Mouse (Mus musculus) forebrain, embryonic 10.5 days (tissue): ENCODE data around the gene Rtn4rl1. TPM values are rescaled to one million over a fixed set of nuclear protein-coding genes. Genes with fewer than 3 reads are reported as not detected.
"Not testable (repeated sequence)": the region's sequence is repeated elsewhere in the genome, so short reads cannot be mapped to it uniquely, and the experiment has no call there.

Experiments
- DNase-seq: peaks from one replicate; pipeline ENCODE4 v3.0.0-alpha.2; 2017; ENCODE audit warnings: low spot score; ENCODE audit errors: extremely low spot score
- H3K27ac ChIP-seq: fragments of 300-500 bp; sonication (generic); 2 replicates; pipeline ENCODE4 v1.5.1; 2016; ENCODE audit warnings: mild to moderate bottlenecking
- H3K27me3 ChIP-seq: fragments of 300-500 bp; sonication (generic); 2 replicates; pipeline ENCODE4 v1.6.1; 2016; ENCODE audit warnings: mild to moderate bottlenecking; ENCODE audit not compliant: poor library complexity, severe bottlenecking
- H3K36me3 ChIP-seq: fragments of 300-500 bp; sonication (generic); replicated peaks from 2 replicates; pipeline ENCODE4 v1.6.1; 2016; ENCODE audit warnings: mild to moderate bottlenecking, moderate library complexity
- H3K4me1 ChIP-seq: fragments of 300-500 bp; sonication (generic); 2 replicates; pipeline ENCODE4 v1.6.1; 2016
- H3K4me3 ChIP-seq: fragments of 300-500 bp; sonication (generic); 2 replicates; pipeline ENCODE4 v1.5.1; 2016; ENCODE audit warnings: mild to moderate bottlenecking, moderate library complexity
- H3K9me3 ChIP-seq: fragments of 300-500 bp; sonication (generic); 2 replicates; pipeline ENCODE4 v1.6.1; 2016; ENCODE audit warnings: mild to moderate bottlenecking, moderate library complexity
- WGBS: fragments of 180-500 bp; shearing (Covaris S2); methylation state at CpG from one replicate; pipeline ENCODE4 v1.1.7; 2016; 5-methylcytosine and 5-hydroxymethylcytosine counted together
- polyA plus RNA-seq: library from polyadenylated mRNA; unstranded; fragments of >200 nt; fragmentation: Nextera tagmentation; extraction: Ambion mirVana; gene quantifications from 2 replicates; pipeline ENCODE4 v1.2.1, GENCODE M21; 2016

Gene Rtn4rl1
- polyA plus RNA-seq, 1 experiment from 2014 or later = 1.1 TPM

DNA sequence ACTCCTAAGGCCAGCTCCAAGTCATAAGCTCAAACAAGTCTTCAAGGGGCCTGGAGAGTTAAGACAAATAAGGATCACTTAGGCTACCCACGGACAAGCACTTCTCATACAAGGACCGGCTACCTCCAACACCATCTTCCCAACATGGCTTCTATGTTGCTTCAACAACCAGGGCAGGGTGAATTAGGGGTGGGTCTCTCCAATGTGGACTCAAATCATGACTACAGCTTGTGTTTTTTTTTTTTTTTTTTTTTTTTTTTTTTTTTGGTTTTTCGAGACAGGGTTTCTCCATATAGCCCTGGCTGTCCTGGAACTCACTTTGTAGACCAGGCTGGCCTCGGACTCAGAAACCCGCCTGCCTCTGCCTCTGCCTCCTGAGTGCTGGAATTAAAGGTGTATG lies 102.0 kb downstream of the Rtn4rl1 start:
- peaks cover 15% of the 10 kb centered on the region for H3K36me3 ChIP-seq
- H3K9me3 ChIP-seq, DNase-seq, H3K4me3 ChIP-seq, H3K27ac ChIP-seq: not testable (repeated sequence)
- H3K27me3 ChIP-seq = peaks cover 40% of the 10 kb centered on the region
- H3K4me1 ChIP-seq = peaks cover 40% of the 10 kb centered on the region
- WGBS = 89% methylated on average over 5 of the region's 5 CpGs

DNA sequence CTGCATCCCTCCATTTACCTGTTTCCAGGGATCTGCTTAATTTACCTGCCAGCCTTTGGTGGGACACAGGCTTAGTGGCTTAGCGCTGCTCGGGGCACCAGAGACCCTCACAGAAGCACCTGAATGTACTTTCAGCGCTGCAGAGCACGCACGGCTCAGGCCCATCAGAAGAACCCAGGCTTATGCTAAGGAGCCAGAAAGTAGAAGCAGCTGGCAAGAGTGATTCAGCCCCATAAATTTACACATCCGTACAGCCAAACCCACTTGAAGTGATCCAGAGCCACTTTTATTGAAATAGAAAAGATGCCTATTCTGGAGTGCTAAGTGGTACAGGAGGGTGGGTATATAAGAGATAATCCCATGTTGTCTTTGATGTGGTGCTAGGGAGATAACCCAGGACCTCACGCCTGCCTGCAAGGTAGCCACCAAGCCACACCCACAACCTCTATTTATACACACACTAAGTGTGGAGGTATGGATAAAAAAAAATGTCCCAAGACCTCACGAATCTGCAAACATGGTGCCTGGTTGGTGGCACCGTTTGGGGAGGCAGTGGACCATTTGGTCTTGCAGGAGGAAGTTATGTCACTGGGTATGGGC lies 102.9 kb downstream of the Rtn4rl1 start:
- WGBS = 86% methylated on average over 9 of the region's 9 CpGs
- Histone ChIP-seq H3K27ac (no peak overlapping the region), H3K4me3 (no peak overlapping the region), H3K36me3 (peaks cover 25% of the 10 kb centered on the region), H3K9me3 (no peaks in the 10 kb centered on the region), H3K27me3 (peaks cover 34% of the 10 kb centered on the region), H3K4me1 (peaks cover 32% of the 10 kb centered on the region)
- DNase-seq = no peak

DNA sequence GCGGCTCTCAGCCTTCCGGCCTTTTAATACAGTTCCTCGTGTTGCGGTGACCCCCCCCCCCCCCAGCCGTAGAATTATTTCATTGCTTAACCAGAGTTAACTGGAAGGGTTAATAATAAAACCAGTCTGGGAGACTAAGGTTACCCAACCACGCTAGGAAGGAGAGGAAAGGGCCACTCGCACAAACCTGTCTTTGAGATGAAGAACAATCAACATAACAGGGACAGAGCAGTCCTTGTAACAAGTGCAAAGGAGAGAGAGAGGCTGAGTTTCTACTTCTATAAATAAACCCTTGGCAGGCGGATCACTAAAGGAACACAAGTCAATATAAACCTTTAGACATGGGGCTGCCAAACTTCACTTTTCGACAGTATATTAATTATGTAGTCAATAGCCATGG lies 104.0 kb downstream of the Rtn4rl1 start:
- Histone ChIP-seq H3K4me3 (no peak overlapping the region), H3K9me3 (no peaks in the 10 kb centered on the region), H3K4me1 (peaks cover 20% of the 10 kb centered on the region), H3K27me3 (peaks cover 23% of the 10 kb centered on the region), H3K27ac (no peak overlapping the region), H3K36me3 (peaks cover 36% of the 10 kb centered on the region)
- no peak for DNase-seq
- 81% methylated on average over 9 of the region's 9 CpGs for WGBS

DNA sequence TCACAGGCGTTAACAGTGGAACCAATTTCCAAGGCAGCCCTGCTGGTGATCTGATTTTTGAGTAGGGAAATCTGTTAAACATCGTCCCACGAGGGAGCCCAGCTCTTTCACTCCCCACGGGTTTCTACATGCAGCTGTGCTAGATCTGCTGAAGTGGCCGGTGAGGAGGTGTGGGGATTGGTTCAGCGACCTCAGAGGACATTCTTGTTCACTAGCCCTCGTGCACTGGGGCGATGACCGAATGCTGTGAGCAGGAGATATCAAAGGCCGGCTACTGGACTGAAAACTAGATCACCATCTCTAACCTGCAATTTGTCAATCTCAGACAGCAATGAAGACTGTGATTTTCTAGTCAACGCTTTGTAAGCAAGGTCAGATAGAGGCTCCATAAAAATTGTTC lies 104.9 kb downstream of the Rtn4rl1 start:
- Histone ChIP-seq H3K4me1 (peaks cover 12% of the 10 kb centered on the region), H3K9me3 (no peaks in the 10 kb centered on the region), H3K27ac (no peak overlapping the region), H3K4me3 (no peak overlapping the region), H3K27me3 (peaks cover 15% of the 10 kb centered on the region), H3K36me3 (peaks cover 44% of the 10 kb centered on the region)
- 69% methylated on average over 11 of the region's 11 CpGs for WGBS
- DNase-seq = no peak

DNA sequence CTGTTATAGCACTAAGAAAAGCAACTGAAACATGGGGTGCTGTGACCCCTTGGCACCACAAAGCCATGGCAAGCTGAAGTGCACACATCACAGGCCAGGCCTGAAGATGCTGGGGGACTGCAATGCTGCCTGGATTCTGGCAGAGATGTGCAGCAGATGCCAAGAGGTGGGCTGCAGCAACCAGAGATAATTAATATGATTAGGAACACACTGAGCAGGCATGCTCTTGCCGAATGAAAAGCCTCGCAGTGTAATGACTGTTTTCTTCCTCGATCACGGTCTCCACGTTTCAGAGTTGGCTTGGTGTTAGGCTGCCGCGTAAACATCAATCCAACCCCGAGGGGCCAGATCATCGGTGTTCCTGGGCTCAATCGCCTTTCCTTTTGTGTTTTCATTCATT lies 106.2 kb downstream of the Rtn4rl1 start:
- Histone ChIP-seq H3K27me3 (peaks cover 2% of the 10 kb centered on the region; the same call in 1 of the 2 replicates), H3K4me3 (no peak overlapping the region), H3K36me3 (peaks cover 56% of the 10 kb centered on the region), H3K27ac (no peak overlapping the region), H3K4me1 (no peaks in the 10 kb centered on the region), H3K9me3 (no peaks in the 10 kb centered on the region)
- WGBS = 91% methylated on average over 10 of the region's 10 CpGs
- DNase-seq = no peak

DNA sequence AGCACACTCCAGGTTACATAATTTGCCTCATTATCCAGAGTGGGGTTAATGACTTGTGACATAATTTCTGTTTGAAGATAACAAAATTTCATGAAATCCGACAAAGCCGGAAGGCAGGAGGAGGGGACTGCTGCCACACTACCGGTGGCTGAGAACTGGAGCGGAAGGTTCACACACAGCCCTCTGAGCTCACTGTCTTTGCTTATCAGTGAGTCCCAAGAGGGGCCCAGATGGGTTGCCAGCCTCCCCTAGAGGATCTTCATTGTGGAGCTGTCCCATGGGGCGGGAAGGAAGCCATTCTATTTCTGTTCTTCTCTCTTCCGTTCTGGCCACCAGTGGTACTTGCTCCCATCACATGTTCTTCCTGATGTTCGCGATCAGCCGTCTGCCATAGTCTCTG lies 107.4 kb downstream of the Rtn4rl1 start:
- H3K27ac ChIP-seq = no peak overlapping the region
- no peaks in the 10 kb centered on the region for H3K9me3 ChIP-seq
- WGBS = 92% methylated on average over 9 of the region's 9 CpGs
- no peaks in the 10 kb centered on the region for H3K4me1 ChIP-seq
- no peak overlapping the region for H3K4me3 ChIP-seq
- no peaks in the 10 kb centered on the region for H3K27me3 ChIP-seq
- H3K36me3 ChIP-seq = peaks cover 68% of the 10 kb centered on the region
- no peak for DNase-seq

DNA sequence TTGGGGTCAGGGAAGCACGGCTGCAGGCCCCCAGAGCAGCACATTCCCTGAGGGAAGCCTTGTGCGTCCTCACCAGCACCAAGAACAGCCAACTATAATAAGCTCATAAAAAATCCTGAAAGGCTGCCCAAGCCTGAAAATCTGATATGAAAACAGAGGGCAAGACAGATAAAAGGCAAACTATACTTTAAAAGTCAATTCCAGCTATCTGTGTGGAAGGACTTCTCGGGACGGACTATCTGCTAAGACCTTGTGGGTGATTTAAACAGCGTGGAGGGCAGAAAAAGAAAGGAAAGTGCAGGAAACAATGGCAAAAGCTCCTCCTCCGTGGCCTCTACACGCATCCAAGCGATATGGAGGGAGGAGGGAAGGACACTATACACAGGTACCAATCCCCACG lies 111.2 kb downstream of the Rtn4rl1 start:
- no peak for DNase-seq
- H3K27me3 ChIP-seq = no peaks in the 10 kb centered on the region

DNA sequence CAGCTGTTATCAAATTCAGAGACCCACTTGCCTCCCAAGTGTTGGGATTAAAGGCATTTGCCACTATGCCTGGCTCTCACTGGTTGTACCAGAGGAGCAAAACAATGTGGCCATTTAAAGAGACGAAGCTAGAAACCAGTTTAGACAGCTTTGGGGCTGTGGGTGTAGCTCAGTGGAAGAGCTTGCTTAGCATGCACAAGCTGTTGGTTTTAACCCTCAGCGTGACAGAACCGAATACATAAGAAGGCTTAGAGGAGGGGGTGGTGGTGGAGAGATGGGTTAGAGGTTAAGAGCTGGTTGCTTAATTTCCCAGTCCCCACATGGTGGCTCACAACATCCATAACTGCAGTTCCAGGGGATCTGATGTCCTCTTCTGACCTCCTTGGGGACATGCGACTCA lies 115.1 kb downstream of the Rtn4rl1 start:
- no peak for DNase-seq
- 85% methylated on average over 4 of the region's 4 CpGs for WGBS
- H3K36me3 ChIP-seq = peaks cover 98% of the 10 kb centered on the region
- H3K27me3 ChIP-seq = no peaks in the 10 kb centered on the region
- no peak overlapping the region for H3K27ac ChIP-seq
- no peaks in the 10 kb centered on the region for H3K9me3 ChIP-seq
- no peaks in the 10 kb centered on the region for H3K4me1 ChIP-seq
- no peak overlapping the region for H3K4me3 ChIP-seq

More for the DNA sequence above, 111.2 kb downstream of the Rtn4rl1 start:
- H3K9me3 ChIP-seq = no peaks in the 10 kb centered on the region
- no peaks in the 10 kb centered on the region for H3K4me1 ChIP-seq
- WGBS = 93% methylated on average over 9 of the region's 9 CpGs
- no peak overlapping the region for H3K4me3 ChIP-seq
- H3K27ac ChIP-seq = no peak overlapping the region
- H3K36me3 ChIP-seq = peaks cover 98% of the 10 kb centered on the region

DNA sequence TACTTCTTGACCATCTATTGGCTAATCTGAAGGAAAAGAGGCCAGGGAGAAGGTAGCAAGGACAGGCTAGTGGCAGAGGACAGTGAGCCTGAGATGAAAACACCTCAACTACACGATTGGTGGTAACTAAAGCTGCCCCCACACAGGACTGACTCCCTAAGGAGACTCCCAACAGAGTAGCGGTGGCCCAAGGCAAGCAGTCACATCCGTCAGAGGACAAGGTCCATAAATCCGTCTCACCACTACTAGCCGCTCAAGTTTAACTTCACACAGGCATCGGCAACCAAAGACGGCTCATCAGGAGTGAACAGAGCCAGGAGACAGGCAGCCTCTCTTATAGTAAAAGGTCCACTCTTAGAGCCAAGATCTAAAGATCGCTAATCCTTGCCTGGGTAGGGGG lies 117.2 kb downstream of the Rtn4rl1 start:
- no peak overlapping the region for H3K4me3 ChIP-seq
- H3K27ac ChIP-seq = no peak overlapping the region
- H3K4me1 ChIP-seq = no peaks in the 10 kb centered on the region
- H3K36me3 ChIP-seq = peaks cover 99% of the 10 kb centered on the region
- WGBS = 89% methylated on average over 8 of the region's 8 CpGs
- no peaks in the 10 kb centered on the region for H3K9me3 ChIP-seq
- DNase-seq = no peak
- H3K27me3 ChIP-seq = no peaks in the 10 kb centered on the region

DNA sequence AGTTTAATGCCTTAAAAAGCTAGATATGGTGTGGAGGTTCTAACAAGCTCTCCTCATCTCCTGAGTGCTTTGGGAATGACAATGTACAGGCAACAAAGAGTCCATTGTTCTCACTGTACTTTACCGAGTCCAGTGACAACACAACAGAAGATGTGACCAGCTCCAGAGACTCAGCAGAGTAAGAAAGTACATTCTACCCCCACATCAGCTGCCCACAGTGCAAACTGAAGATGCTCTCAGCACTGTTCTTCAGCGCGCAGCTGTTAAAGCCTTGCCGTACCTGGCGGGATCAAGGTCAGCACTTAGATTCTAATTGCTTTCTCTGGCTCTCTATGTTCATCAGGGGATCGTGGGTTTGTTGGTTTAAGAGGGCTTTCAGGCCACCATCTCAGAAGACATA lies 118.2 kb downstream of the Rtn4rl1 start:
- Histone ChIP-seq H3K4me1 (no peaks in the 10 kb centered on the region), H3K27ac (no peak overlapping the region), H3K36me3 (peaks cover 99% of the 10 kb centered on the region), H3K4me3 (no peak overlapping the region), H3K9me3 (no peaks in the 10 kb centered on the region), H3K27me3 (no peaks in the 10 kb centered on the region)
- 91% methylated on average over 6 of the region's 6 CpGs for WGBS
- no peak for DNase-seq

DNA sequence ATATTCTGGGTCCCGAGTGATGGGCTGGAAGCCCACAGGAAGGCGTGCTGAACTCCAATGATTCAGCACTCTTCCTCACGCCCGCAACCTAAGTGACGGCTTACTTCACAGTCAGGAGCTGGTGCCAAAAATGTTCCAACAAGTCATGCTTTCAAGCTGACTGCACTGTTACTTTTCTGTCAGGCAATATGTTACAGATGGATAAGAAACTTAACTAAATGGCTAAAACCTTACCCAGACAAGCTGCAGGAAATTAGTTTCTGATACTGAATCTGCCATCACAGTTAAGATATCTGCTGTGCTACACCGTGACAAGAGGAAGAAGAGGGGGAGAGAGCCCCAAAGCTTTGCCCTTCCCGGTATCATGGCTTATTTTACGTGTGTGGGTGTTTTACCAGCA lies 120.3 kb downstream of the Rtn4rl1 start:
- DNase-seq = no peak
- Histone ChIP-seq H3K36me3 (peaks cover 99% of the 10 kb centered on the region), H3K4me3 (no peak overlapping the region), H3K9me3 (no peaks in the 10 kb centered on the region), H3K27ac (no peak overlapping the region), H3K27me3 (no peaks in the 10 kb centered on the region), H3K4me1 (no peaks in the 10 kb centered on the region)
- WGBS = 95% methylated on average over 8 of the region's 8 CpGs
